28 mouse cellular contexts compared by ENCODE assay signal in the genomic region with DNA sequence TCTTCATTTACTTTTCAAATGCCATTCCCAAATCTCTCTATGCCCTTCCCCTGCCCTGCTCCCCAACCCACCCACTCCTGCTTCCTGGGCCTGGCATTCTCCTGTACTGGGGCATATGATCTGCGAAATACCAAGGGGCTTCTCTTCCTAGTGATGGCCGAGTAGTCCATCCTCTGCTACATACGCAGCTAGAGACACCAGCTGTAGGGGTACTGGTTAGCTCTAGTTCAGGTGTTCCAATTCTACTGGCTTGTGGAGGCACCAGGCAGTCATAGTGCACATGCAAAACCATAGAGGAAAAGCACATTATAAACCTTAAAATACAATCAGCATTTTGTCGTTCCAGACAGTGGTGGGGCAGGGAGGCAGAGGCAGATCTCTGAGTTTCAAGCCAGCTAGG. TPM values are rescaled to one million over a fixed set of nuclear protein-coding genes. Genes with fewer than 3 reads are reported as not detected.
"Had no signal": no experiment of that assay in that cellular context is flagged by ENCODE, and none has a peak within 500 bp of the region (broad histone marks: within the 10 kb centered on the region; RNA-seq: fewer than 3 reads in every experiment).

No protein-coding gene starts in this region.

- H3K4me3 ChIP-seq: embryonic facial prominence, embryonic 10.5 days; embryonic facial prominence, embryonic 12.5 days; embryonic facial prominence, embryonic 13.5 days; embryonic facial prominence, embryonic 15.5 days; erythroblast, embryonic 14.5 days; forebrain, embryonic 10.5 days; forebrain, embryonic 12.5 days; forebrain, embryonic 13.5 days; forebrain, embryonic 15.5 days; gastrocnemius, adult 2 months; heart, adult 2 months had no signal

- H3K4me2 ChIP-seq: embryonic facial prominence, embryonic 12.5 days; embryonic facial prominence, embryonic 13.5 days; embryonic facial prominence, embryonic 15.5 days; forebrain, embryonic 12.5 days; forebrain, embryonic 13.5 days; forebrain, embryonic 15.5 days had no signal

- H3K9me3 ChIP-seq: embryonic facial prominence, embryonic 10.5 days; embryonic facial prominence, embryonic 12.5 days; embryonic facial prominence, embryonic 13.5 days; embryonic facial prominence, embryonic 15.5 days; forebrain, embryonic 10.5 days; forebrain, embryonic 12.5 days; forebrain, embryonic 13.5 days; forebrain, embryonic 15.5 days had no signal

- H3K27me3 ChIP-seq: embryonic facial prominence, embryonic 12.5 days; embryonic facial prominence, embryonic 13.5 days; embryonic facial prominence, embryonic 15.5 days; forebrain, embryonic 12.5 days; forebrain, embryonic 13.5 days; forebrain, embryonic 15.5 days had no signal

- H3K9ac ChIP-seq: embryonic facial prominence, embryonic 12.5 days; embryonic facial prominence, embryonic 13.5 days; embryonic facial prominence, embryonic 15.5 days; forebrain, embryonic 12.5 days; forebrain, embryonic 13.5 days; forebrain, embryonic 15.5 days; forebrain, postnatal 0 days had no signal

- ATAC-seq: forebrain, embryonic 13.5 days; forebrain, embryonic 14.5 days; forebrain, embryonic 15.5 days; forebrain, embryonic 16.5 days; forebrain, postnatal 0 days had no signal

- H3K36me3 ChIP-seq: embryonic facial prominence, embryonic 15.5 days; forebrain, embryonic 15.5 days had no signal

- DNase-seq: cerebellum, adult 2 months; cerebellum, adult 8-10 months; cerebellum, adult 9-10 months; cerebellum, adult 9-11 months; cerebellum, postnatal 10 days; cerebellum, postnatal 14 days; cerebellum, postnatal 25 days; cerebellum, postnatal 36 days; embryo, embryonic 11 days; forebrain, postnatal 0 days; gastrocnemius, adult 2 months; gastrocnemius, postnatal 10 days; gastrocnemius, postnatal 14 days; gastrocnemius, postnatal 25 days; gastrocnemius, postnatal 36 days; heart, adult 18-20 months; heart, adult 2 months had no signal

- H3K4me1 ChIP-seq: embryonic facial prominence, embryonic 10.5 days; embryonic facial prominence, embryonic 12.5 days; embryonic facial prominence, embryonic 13.5 days; embryonic facial prominence, embryonic 15.5 days; forebrain, embryonic 10.5 days; forebrain, embryonic 12.5 days; forebrain, embryonic 13.5 days; forebrain, embryonic 15.5 days had no signal

- H3K27ac ChIP-seq: embryonic facial prominence, embryonic 10.5 days; embryonic facial prominence, embryonic 12.5 days; embryonic facial prominence, embryonic 13.5 days; embryonic facial prominence, embryonic 15.5 days; forebrain, embryonic 10.5 days; forebrain, embryonic 12.5 days; forebrain, embryonic 13.5 days; forebrain, embryonic 15.5 days; gastrocnemius, adult 2 months; heart, adult 2 months had no signal

RNA-seq across cellular contexts. Expression of gene Ccdc18, which starts 15.0 kb away (rescaled TPM):
- polyA plus RNA-seq: heart, adult 2 months had no signal
